In genomic region chr13:76057267-76058069, GRCm38 (mm10) we compare ENCODE assay signal across 12 mouse cellular contexts. TPM values are rescaled to one million over a fixed set of nuclear protein-coding genes. Genes with fewer than 3 reads are reported as not detected.
DNase-seq lines count a peak whose midpoint lies in the region; ATAC-seq lines count a peak whose summit lies in the region.
"Had no signal": no experiment of that assay in that cellular context is flagged by ENCODE, and none has a peak within 500 bp of the region (broad histone marks: within the 10 kb centered on the region; RNA-seq: fewer than 3 reads in every experiment).

No protein-coding gene starts in this region.

- H3K36me3 ChIP-seq in hindbrain, embryonic 12.5 days = no peaks in the 10 kb centered on the region
- H3K36me3 ChIP-seq in hindbrain, embryonic 11.5 days (ENCODE audit: control insufficient read depth, insufficient read depth, low read length) = no peaks in the 10 kb centered on the region
- H3K36me3 ChIP-seq in neural tube, embryonic 15.5 days = no peaks in the 10 kb centered on the region
- no peaks in the 10 kb centered on the region for H3K36me3 ChIP-seq in intestine, embryonic 16.5 days (ENCODE audit: control insufficient read depth, insufficient read depth, low read length)

- H3K4me1 ChIP-seq in hindbrain, embryonic 12.5 days = peaks cover 12% of the 10 kb centered on the region; the same call in 1 of the 2 replicates
- no peaks in the 10 kb centered on the region; the same call in 1 of the 2 replicates for H3K4me1 ChIP-seq in hindbrain, embryonic 11.5 days (replicated peaks; ENCODE audit: control insufficient read depth, insufficient read depth, low read length)
- H3K4me1 ChIP-seq in neural tube, embryonic 15.5 days = peaks cover 17% of the 10 kb centered on the region
- H3K4me1 ChIP-seq in intestine, embryonic 16.5 days (ENCODE audit: control insufficient read depth, insufficient read depth, low read length) = peaks cover 11% of the 10 kb centered on the region

- WGBS in hindbrain, embryonic 12.5 days = 75% methylated on average over 10 of the region's 10 CpGs
- 70% methylated on average over 10 of the region's 10 CpGs for WGBS in hindbrain, embryonic 11.5 days
- 64% methylated on average over 10 of the region's 10 CpGs for whole genome bisulfite sequencing in neural tube, embryonic 15.5 days
- 69% methylated on average over 10 of the region's 10 CpGs for WGBS in intestine, embryonic 16.5 days

- intact Hi-C loops in left cerebral cortex, postnatal 25 days (cut with DNase I) = loop anchor here (5.0 kb wide), 1 partner anchor 115 kb away; the partner anchor contains the start of gene Rhobtb3

- peaks cover 52% of the 10 kb centered on the region for H3K27me3 ChIP-seq in hindbrain, embryonic 12.5 days
- H3K27me3 ChIP-seq in hindbrain, embryonic 11.5 days (ENCODE audit: control insufficient read depth, insufficient read depth, low read length) = peaks cover 20% of the 10 kb centered on the region
- H3K27me3 ChIP-seq in neural tube, embryonic 15.5 days (replicated peaks) = peaks cover 26% of the 10 kb centered on the region
- H3K27me3 ChIP-seq in intestine, embryonic 16.5 days (replicated peaks; ENCODE audit: control insufficient read depth, insufficient read depth, low read length) = peaks cover 32% of the 10 kb centered on the region

- DNase-seq in hindbrain, embryonic 11.5 days (ENCODE audit: low spot score) = no peak
- DNase-seq in right cerebral cortex, adult 18-20 months = peak; percentile 70
- DNase-seq in right cerebral cortex, postnatal 4 days = no peak
- peak; percentile 37 to 82 for DNase-seq in left cerebral cortex, postnatal 25 days (ENCODE audit: low spot score in 2 of 2)
- DNase-seq in thymus, postnatal 25 days = no peak
- DNase-seq: gastrocnemius, postnatal 36 days; thymus, adult 2 months had no signal

- no peak overlapping the region for H3K27ac ChIP-seq in hindbrain, embryonic 12.5 days
- no peak overlapping the region for H3K27ac ChIP-seq in hindbrain, embryonic 11.5 days (ENCODE audit: low read depth, low read length)
- no peak overlapping the region for H3K27ac ChIP-seq in neural tube, embryonic 15.5 days (replicated peaks)
- H3K27ac ChIP-seq in intestine, embryonic 16.5 days (ENCODE audit: low read length) = no peak overlapping the region
- H3K27ac ChIP-seq: kidney, postnatal 0 days had no signal

- no peaks in the 10 kb centered on the region for H3K9me3 ChIP-seq in hindbrain, embryonic 12.5 days (replicated peaks)
- no peaks in the 10 kb centered on the region for H3K9me3 ChIP-seq in hindbrain, embryonic 11.5 days (ENCODE audit: control insufficient read depth, low read length)
- H3K9me3 ChIP-seq in neural tube, embryonic 15.5 days (replicated peaks) = no peaks in the 10 kb centered on the region
- no peaks in the 10 kb centered on the region for H3K9me3 ChIP-seq in intestine, embryonic 16.5 days (ENCODE audit: control insufficient read depth, low read length)

- peak overlapping the region; percentile 96; the same call in 1 of the 2 replicates for H3K4me2 ChIP-seq in hindbrain, embryonic 12.5 days (replicated peaks)
- no peak overlapping the region for H3K4me2 ChIP-seq in hindbrain, embryonic 11.5 days (replicated peaks; ENCODE audit: low read depth, low read length)
- peak overlapping the region; percentile 85 for H3K4me2 ChIP-seq in neural tube, embryonic 15.5 days
- H3K4me2 ChIP-seq in intestine, embryonic 16.5 days (ENCODE audit: low read depth, low read length) = no peak overlapping the region

- no peak for ATAC-seq in hindbrain, embryonic 12.5 days (ENCODE audit: low FRiP score)
- no peak for ATAC-seq in hindbrain, embryonic 11.5 days (ENCODE audit: low FRiP score)
- ATAC-seq in neural tube, embryonic 15.5 days (ENCODE audit: low FRiP score) = no peak
- ATAC-seq in intestine, embryonic 16.5 days = no peak

- no peak overlapping the region for H3K4me3 ChIP-seq in hindbrain, embryonic 12.5 days
- no peak overlapping the region for H3K4me3 ChIP-seq in hindbrain, embryonic 11.5 days (ENCODE audit: low read depth, low read length)
- H3K4me3 ChIP-seq in neural tube, embryonic 15.5 days (replicated peaks) = peak overlapping the region; percentile 51; the same call in 1 of the 2 replicates
- no peak overlapping the region for H3K4me3 ChIP-seq in intestine, embryonic 16.5 days (ENCODE audit: low read length)

- no peak overlapping the region for H3K9ac ChIP-seq in hindbrain, embryonic 12.5 days
- H3K9ac ChIP-seq in hindbrain, embryonic 11.5 days (ENCODE audit: low read depth, low read length) = no peak overlapping the region
- H3K9ac ChIP-seq in neural tube, embryonic 15.5 days (replicated peaks) = no peak overlapping the region
- H3K9ac ChIP-seq in intestine, embryonic 16.5 days (ENCODE audit: low read depth, low read length) = no peak overlapping the region

RNA-seq across cellular contexts. Expression of gene Gpr150, which starts 0.7 kb away (rescaled TPM):
- 0.65 and 0.98 TPM in 2 replicates for polyA plus RNA-seq in hindbrain, embryonic 12.5 days (2016; fragmentation: Nextera tagmentation; extraction: Ambion mirVana)
- 0.37 and 0.39 TPM in 2 replicates for polyA plus RNA-seq in hindbrain, embryonic 11.5 days (2014; fragmentation: Nextera tagmentation; extraction: Ambion mirVana)
- total RNA-seq in left cerebral cortex, postnatal 25 days (2021) = 1 to 10 TPM; 3.2 to 4.0 TPM
- 4.7 and 4.9 TPM in 2 replicates for polyA plus RNA-seq in neural tube, embryonic 15.5 days (2015; fragmentation: Nextera tagmentation; extraction: Ambion mirVana)
- polyA plus RNA-seq in intestine, embryonic 16.5 days (2015; fragmentation: Nextera tagmentation; extraction: Ambion mirVana) = 0.26 and 0.28 TPM in 2 replicates
- total RNA-seq: adrenal gland, adult 18-20 months; gastrocnemius, postnatal 36 days had no signal

RNA-seq across cellular contexts. Expression of gene Rfesd, which starts 38.9 kb away (rescaled TPM):
- polyA plus RNA-seq in hindbrain, embryonic 12.5 days (2016; fragmentation: Nextera tagmentation; extraction: Ambion mirVana) = 19.7 and 20.4 TPM in 2 replicates
- 18.0 and 19.4 TPM in 2 replicates for polyA plus RNA-seq in hindbrain, embryonic 11.5 days (2014; fragmentation: Nextera tagmentation; extraction: Ambion mirVana)
- total RNA-seq in left cerebral cortex, postnatal 25 days (2021) = 10 to 100 TPM; 15.7 to 18.8 TPM
- 19.9 and 21.0 TPM in 2 replicates for polyA plus RNA-seq in neural tube, embryonic 15.5 days (2015; fragmentation: Nextera tagmentation; extraction: Ambion mirVana)
- polyA plus RNA-seq in intestine, embryonic 16.5 days (2015; fragmentation: Nextera tagmentation; extraction: Ambion mirVana) = 14.7 and 18.1 TPM in 2 replicates

RNA-seq across cellular contexts. Expression of gene Arsk, which starts 41.0 kb away (rescaled TPM):
- polyA plus RNA-seq in hindbrain, embryonic 12.5 days (2016; fragmentation: Nextera tagmentation; extraction: Ambion mirVana) = 4.9 and 5.5 TPM in 2 replicates
- polyA plus RNA-seq in hindbrain, embryonic 11.5 days (2014; fragmentation: Nextera tagmentation; extraction: Ambion mirVana) = 5.0 and 5.5 TPM in 2 replicates
- total RNA-seq in left cerebral cortex, postnatal 25 days (2021) = 1 to 10 TPM; 4.1 to 4.6 TPM
- polyA plus RNA-seq in neural tube, embryonic 15.5 days (2015; fragmentation: Nextera tagmentation; extraction: Ambion mirVana) = 4.2 and 5.0 TPM in 2 replicates
- 3.8 and 4.7 TPM in 2 replicates for polyA plus RNA-seq in intestine, embryonic 16.5 days (2015; fragmentation: Nextera tagmentation; extraction: Ambion mirVana)

RNA-seq across cellular contexts. Expression of gene Ttc37, which starts 41.1 kb away (rescaled TPM):
- polyA plus RNA-seq in hindbrain, embryonic 12.5 days (2016; fragmentation: Nextera tagmentation; extraction: Ambion mirVana) = 14.5 and 16.4 TPM in 2 replicates
- 17.4 and 20.1 TPM in 2 replicates for polyA plus RNA-seq in hindbrain, embryonic 11.5 days (2014; fragmentation: Nextera tagmentation; extraction: Ambion mirVana)
- 10 to 100 TPM; 17.6 to 19.1 TPM for total RNA-seq in left cerebral cortex, postnatal 25 days (2021)
- polyA plus RNA-seq in neural tube, embryonic 15.5 days (2015; fragmentation: Nextera tagmentation; extraction: Ambion mirVana) = 9.0 and 9.1 TPM in 2 replicates
- 7.7 and 8.4 TPM in 2 replicates for polyA plus RNA-seq in intestine, embryonic 16.5 days (2015; fragmentation: Nextera tagmentation; extraction: Ambion mirVana)

Comparison
In these comparisons a context has a peak if more than half of its experiments do, and no peak if none do; other contexts are left out.
1. H3K4me2 ChIP-seq: peak in hindbrain, embryonic 12.5 days (single experiment) and neural tube, embryonic 15.5 days (single experiment); none in hindbrain, embryonic 11.5 days (single experiment) and intestine, embryonic 16.5 days (single experiment).
2. DNase-seq: peak in right cerebral cortex, adult 18-20 months (single experiment) and left cerebral cortex, postnatal 25 days (2 of 2); none in hindbrain, embryonic 11.5 days (single experiment), right cerebral cortex, postnatal 4 days (single experiment) and thymus, postnatal 25 days (single experiment).